Mouse (Mus musculus) embryo, embryonic 10.5 days (tissue): Measurements from ENCODE around the gene Olfr1442.
"Not testable (repeated sequence)": the region's sequence is repeated elsewhere in the genome, so short reads cannot be mapped to it uniquely, and the experiment has no call there.

Experiments
- DNase-seq: peaks from one replicate; pipeline ENCODE4 v3.0.0-alpha.2; 2015; ENCODE audit warnings: low spot score

Gene Olfr1442

GRCm38 (mm10) chr19:12670139-12670538, at the start of gene Olfr1442:
Olfr1442 (plus strand) TSS chr19:12670439.
- DNase-seq: no peak

- DNase-seq: no peak
Observed at GRCm38 (mm10) chr19:12633176-12633575, 37.1 kb upstream of the Olfr1442 start, which contains the start of gene Glyat. Glyat (plus strand) TSS chr19:12633308.

GRCm38 (mm10) chr19:12634259-12634658, 36.0 kb upstream of the Olfr1442 start:
- no peak for DNase-seq

- DNase-seq: no peak
Observed at GRCm38 (mm10) chr19:12634963-12635362, 35.3 kb upstream of the Olfr1442 start.

- DNase-seq: no peak
Observed at GRCm38 (mm10) chr19:12636863-12637262, 33.4 kb upstream of the Olfr1442 start.

GRCm38 (mm10) chr19:12638049-12638448, 32.2 kb upstream of the Olfr1442 start:
- DNase-seq: no peak

GRCm38 (mm10) chr19:12649511-12649910, 20.7 kb upstream of the Olfr1442 start:
- no peak for DNase-seq

GRCm38 (mm10) chr19:12666156-12666555, 4.1 kb upstream of the Olfr1442 start:
- no peak for DNase-seq

- DNase-seq: not testable (repeated sequence)
Observed at GRCm38 (mm10) chr19:12668601-12669000, 1.6 kb upstream of the Olfr1442 start.

GRCm38 (mm10) chr19:12671051-12671450, 812 bp downstream of the Olfr1442 start:
- DNase-seq: no peak

- DNase-seq: no peak
Observed at GRCm38 (mm10) chr19:12677812-12678211, 7.6 kb downstream of the Olfr1442 start, which contains the start of gene Olfr1443. Olfr1443 (plus strand) TSS chr19:12678112.

- DNase-seq: no peak
Observed at GRCm38 (mm10) chr19:12684638-12685037, 14.4 kb downstream of the Olfr1442 start.

- no peak for DNase-seq
Observed at GRCm38 (mm10) chr19:12685231-12685630, 15.0 kb downstream of the Olfr1442 start.

GRCm38 (mm10) chr19:12695590-12695989, 25.4 kb downstream of the Olfr1442 start, which contains the start of gene Keg1:
Keg1 (plus strand) TSS chr19:12695786.
- DNase-seq: no peak

GRCm38 (mm10) chr19:12696221-12696620, 26.0 kb downstream of the Olfr1442 start:
- no peak for DNase-seq

- DNase-seq: no peak
Observed at GRCm38 (mm10) chr19:12708458-12708857, 38.2 kb downstream of the Olfr1442 start.

GRCm38 (mm10) chr19:12708986-12709385, 38.7 kb downstream of the Olfr1442 start:
- DNase-seq: no peak

- no peak for DNase-seq
Observed at GRCm38 (mm10) chr19:12719189-12719588, 49.0 kb downstream of the Olfr1442 start.

- DNase-seq: no peak
Observed at GRCm38 (mm10) chr19:12720463-12720862, 50.2 kb downstream of the Olfr1442 start.

- DNase-seq: not testable (repeated sequence)
Observed at GRCm38 (mm10) chr19:12720919-12721318, 50.7 kb downstream of the Olfr1442 start.

GRCm38 (mm10) chr19:12721596-12721995, 51.4 kb downstream of the Olfr1442 start:
- DNase-seq: not testable (repeated sequence)

- peak; percentile 5 for DNase-seq
Observed at GRCm38 (mm10) chr19:12722308-12722707, 52.1 kb downstream of the Olfr1442 start.

GRCm38 (mm10) chr19:12725851-12726250, 55.6 kb downstream of the Olfr1442 start:
- DNase-seq: no peak
